Mouse (Mus musculus): Measurements from ENCODE around the gene Sema4g. TPM values are rescaled to one million over a fixed set of nuclear protein-coding genes. Genes with fewer than 3 reads are reported as not detected.

The Sema4g gene
- polyA plus RNA-seq, 1 experiment from 2014 or later: 18.0 TPM

GRCm38 (mm10) chr19:44997786-44998185 is 8.9 kb downstream of the Sema4g start:
- H3K36me3 ChIP-seq (ENCODE audit: control insufficient read depth, insufficient read depth, low read length): peaks cover 44% of the 10 kb centered on the region
- no peak overlapping the region for H3K4me2 ChIP-seq (ENCODE audit: low read length)
- no peaks in the 10 kb centered on the region for H3K9me3 ChIP-seq (ENCODE audit: control insufficient read depth, low read length)
- WGBS: 71% methylated on average over 11 of the region's 11 CpGs
- no peak overlapping the region for H3K9ac ChIP-seq (ENCODE audit: low read depth, low read length)
- H3K27ac ChIP-seq (ENCODE audit: low read depth, low read length): no peak overlapping the region
- H3K4me1 ChIP-seq (ENCODE audit: control insufficient read depth, insufficient read depth, low read depth, low read length): no peaks in the 10 kb centered on the region
- ATAC-seq: no peak
- H3K27me3 ChIP-seq (replicated peaks; ENCODE audit: control insufficient read depth, insufficient read depth, low read length): no peaks in the 10 kb centered on the region
- no peak overlapping the region for H3K4me3 ChIP-seq (ENCODE audit: low read length)

GRCm38 (mm10) chr19:44999647-45000046 is 10.7 kb downstream of the Sema4g start:
- no peaks in the 10 kb centered on the region for H3K9me3 ChIP-seq (ENCODE audit: control insufficient read depth, low read length)
- H3K36me3 ChIP-seq (ENCODE audit: control insufficient read depth, insufficient read depth, low read length): peaks cover 38% of the 10 kb centered on the region
- WGBS: 89% methylated on average over 8 of the region's 8 CpGs

GRCm38 (mm10) chr19:45002301-45002700 is 13.4 kb downstream of the Sema4g start:
- no peak overlapping the region for H3K4me3 ChIP-seq (ENCODE audit: low read length)
- no peak overlapping the region for H3K27ac ChIP-seq (ENCODE audit: low read depth, low read length)
- 63% methylated on average over 3 of the region's 3 CpGs for WGBS
- no peak overlapping the region for H3K4me2 ChIP-seq (ENCODE audit: low read length)
- no peaks in the 10 kb centered on the region for H3K27me3 ChIP-seq (replicated peaks; ENCODE audit: control insufficient read depth, insufficient read depth, low read length)
- H3K9ac ChIP-seq (ENCODE audit: low read depth, low read length): no peak overlapping the region
- ATAC-seq: no peak
- H3K4me1 ChIP-seq (ENCODE audit: control insufficient read depth, insufficient read depth, low read depth, low read length): peaks cover 18% of the 10 kb centered on the region
- H3K9me3 ChIP-seq (ENCODE audit: control insufficient read depth, low read length): no peaks in the 10 kb centered on the region
- H3K36me3 ChIP-seq (ENCODE audit: control insufficient read depth, insufficient read depth, low read length): peaks cover 32% of the 10 kb centered on the region

More at GRCm38 (mm10) chr19:44999647-45000046, 10.7 kb downstream of the Sema4g start:
- Histone ChIP-seq H3K9ac (ENCODE audit: low read depth, low read length) (no peak overlapping the region), H3K27ac (ENCODE audit: low read depth, low read length) (no peak overlapping the region), H3K4me3 (ENCODE audit: low read length) (no peak overlapping the region), H3K4me1 (ENCODE audit: control insufficient read depth, insufficient read depth, low read depth, low read length) (0 out of 2 replicates have a peak, but pooled peaks cover 4% of the 10 kb centered on the region), H3K27me3 (replicated peaks; ENCODE audit: control insufficient read depth, insufficient read depth, low read length) (no peaks in the 10 kb centered on the region), H3K4me2 (ENCODE audit: low read length) (no peak overlapping the region)
- ATAC-seq: no peak

GRCm38 (mm10) chr19:45003740-45004516 is 15.0 kb downstream of the Sema4g start:
- Histone ChIP-seq H3K4me2 (ENCODE audit: low read length) (no peak overlapping the region), H3K9me3 (ENCODE audit: control insufficient read depth, low read length) (no peaks in the 10 kb centered on the region), H3K27me3 (replicated peaks; ENCODE audit: control insufficient read depth, insufficient read depth, low read length) (no peaks in the 10 kb centered on the region), H3K36me3 (ENCODE audit: control insufficient read depth, insufficient read depth, low read length) (peaks cover 25% of the 10 kb centered on the region), H3K27ac (ENCODE audit: low read depth, low read length) (no peak overlapping the region), H3K4me3 (ENCODE audit: low read length) (no peak overlapping the region), H3K9ac (ENCODE audit: low read depth, low read length) (no peak overlapping the region), H3K4me1 (ENCODE audit: control insufficient read depth, insufficient read depth, low read depth, low read length) (peaks cover 20% of the 10 kb centered on the region)
- 88% methylated on average over 7 of the region's 7 CpGs for WGBS
- no peak for ATAC-seq

DNA sequence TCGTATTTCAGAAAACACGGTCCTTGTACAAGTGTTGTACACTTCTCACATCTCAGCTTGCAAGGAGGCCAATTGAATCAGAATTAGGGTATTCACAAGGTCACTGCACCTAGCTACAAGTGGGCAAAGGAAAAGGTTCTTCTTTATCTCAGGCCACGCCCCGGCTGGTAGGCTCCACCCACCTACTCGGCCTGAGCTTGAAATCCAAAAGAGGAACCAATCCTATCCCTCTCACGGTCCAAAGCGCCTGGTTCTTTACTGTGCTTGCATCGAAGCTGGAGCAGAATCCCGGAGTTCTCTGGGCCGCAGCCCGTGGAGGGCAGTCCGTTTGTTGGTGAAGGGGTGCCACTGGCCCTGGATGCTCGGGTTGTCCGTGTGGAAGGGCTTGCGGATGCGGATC is 16.5 kb downstream of the Sema4g start, which contains the start of gene Twnk:
TSS of gene Twnk (plus strand) at position 220 of the 400 bp plus-strand sequence.
- WGBS: 11% methylated on average over 16 of the region's 16 CpGs
- Histone ChIP-seq H3K4me2 (ENCODE audit: low read length) (peak within 1 kb of the TSS; percentile 85), H3K27me3 (replicated peaks; ENCODE audit: control insufficient read depth, insufficient read depth, low read length) (no peaks in the 10 kb centered on the region), H3K4me3 (ENCODE audit: low read length) (peak within 1 kb of the TSS; percentile 93), H3K9ac (ENCODE audit: low read depth, low read length) (peak within 1 kb of the TSS; percentile 86), H3K27ac (ENCODE audit: low read depth, low read length) (peak within 1 kb of the TSS; percentile 86), H3K9me3 (ENCODE audit: control insufficient read depth, low read length) (no peaks in the 10 kb centered on the region), H3K4me1 (ENCODE audit: control insufficient read depth, insufficient read depth, low read depth, low read length) (peaks cover 20% of the 10 kb centered on the region), H3K36me3 (ENCODE audit: control insufficient read depth, insufficient read depth, low read length) (peaks cover 18% of the 10 kb centered on the region)
- ATAC-seq: no peak

GRCm38 (mm10) chr19:45005957-45006712 is 17.2 kb downstream of the Sema4g start, which contains the start of gene Mrpl43:
Mrpl43 (minus strand) TSS chr19:45006442.
- peaks cover 20% of the 10 kb centered on the region for H3K36me3 ChIP-seq (ENCODE audit: control insufficient read depth, insufficient read depth, low read length)
- H3K27me3 ChIP-seq (replicated peaks; ENCODE audit: control insufficient read depth, insufficient read depth, low read length): no peaks in the 10 kb centered on the region
- H3K9ac ChIP-seq (ENCODE audit: low read depth, low read length): peak within 1 kb of the TSS; percentile 86
- peak within 1 kb of the TSS; percentile 85 for H3K4me2 ChIP-seq (ENCODE audit: low read length)
- ATAC-seq: peak; percentile 94
- peak within 1 kb of the TSS; percentile 86 for H3K27ac ChIP-seq (ENCODE audit: low read depth, low read length)
- under 1% methylated on average over 75 of the region's 82 CpGs for WGBS
- H3K4me1 ChIP-seq (ENCODE audit: control insufficient read depth, insufficient read depth, low read depth, low read length): peaks cover 20% of the 10 kb centered on the region
- H3K9me3 ChIP-seq (ENCODE audit: control insufficient read depth, low read length): no peaks in the 10 kb centered on the region
- peak within 1 kb of the TSS; percentile 93 for H3K4me3 ChIP-seq (ENCODE audit: low read length)

DNA sequence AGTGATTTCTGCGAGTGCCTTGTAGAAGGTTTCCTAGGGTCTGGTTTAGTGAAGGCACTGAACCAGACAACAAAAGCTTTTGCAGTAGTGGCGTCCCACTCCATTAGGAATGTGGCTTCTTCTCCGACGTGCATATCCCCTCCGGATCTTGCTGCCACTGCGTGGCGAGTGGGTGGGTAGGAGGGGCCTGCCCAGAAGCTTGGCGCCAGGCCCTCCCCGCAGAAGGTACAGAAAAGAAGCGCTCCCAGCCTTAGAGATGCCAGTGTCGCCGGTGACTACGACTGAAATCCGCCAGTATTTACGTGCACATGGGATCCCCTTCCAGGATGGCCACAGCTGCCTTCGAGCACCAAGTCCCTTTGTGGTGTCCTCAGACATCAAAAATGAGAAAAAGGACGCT is 18.1 kb downstream of the Sema4g start:
- Histone ChIP-seq H3K9ac (ENCODE audit: low read depth, low read length) (peak overlapping the region; percentile 86), H3K36me3 (ENCODE audit: control insufficient read depth, insufficient read depth, low read length) (peaks cover 23% of the 10 kb centered on the region)
- WGBS: 34% methylated on average over 17 of the region's 17 CpGs

DNA sequence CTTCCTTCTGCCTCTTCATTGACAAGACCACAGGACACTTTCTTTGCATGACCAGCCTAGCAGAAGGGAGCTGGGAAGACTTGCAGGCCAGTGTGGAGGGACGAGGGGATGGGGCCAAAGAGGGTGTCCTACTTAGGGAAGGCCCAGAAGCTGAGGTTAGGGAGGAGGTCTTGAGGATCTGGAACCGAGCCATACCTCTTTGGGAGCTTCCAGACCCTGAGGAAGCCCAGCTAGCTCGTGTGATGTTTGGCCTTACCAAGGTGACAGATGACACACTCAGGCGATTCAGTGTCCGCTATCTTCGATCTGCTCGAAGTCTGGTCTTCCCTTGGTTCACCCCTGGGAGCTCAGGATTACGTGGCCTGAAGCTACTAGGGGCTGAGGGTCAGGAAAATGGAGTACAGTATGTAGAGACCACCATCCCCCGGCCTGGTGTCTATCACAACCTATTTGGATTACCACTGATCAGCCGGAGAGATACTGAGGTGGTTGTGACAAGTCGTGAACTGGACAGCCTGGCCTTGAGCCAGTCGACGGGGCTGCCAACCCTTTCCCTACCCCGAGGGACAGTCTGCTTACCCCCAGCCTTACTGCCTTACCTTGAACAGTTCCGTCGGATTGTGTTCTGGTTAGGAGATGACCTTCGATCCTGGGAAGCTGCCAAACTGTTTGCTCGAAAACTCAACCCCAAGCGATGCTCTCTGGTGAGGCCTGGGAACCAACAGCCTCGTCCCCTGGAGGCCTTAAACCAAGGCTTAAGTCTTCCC is 18.7 kb downstream of the Sema4g start:
- Histone ChIP-seq H3K27ac (ENCODE audit: low read depth, low read length) (no peak overlapping the region; the same call in 1 of the 2 replicates), H3K4me3 (ENCODE audit: low read length) (no peak overlapping the region), H3K36me3 (ENCODE audit: control insufficient read depth, insufficient read depth, low read length) (peaks cover 20% of the 10 kb centered on the region), H3K4me1 (ENCODE audit: control insufficient read depth, insufficient read depth, low read depth, low read length) (peaks cover 20% of the 10 kb centered on the region), H3K9ac (ENCODE audit: low read depth, low read length) (peak overlapping the region; percentile 86; the same call in 1 of the 2 replicates), H3K27me3 (replicated peaks; ENCODE audit: control insufficient read depth, insufficient read depth, low read length) (no peaks in the 10 kb centered on the region), H3K9me3 (ENCODE audit: control insufficient read depth, low read length) (no peaks in the 10 kb centered on the region), H3K4me2 (ENCODE audit: low read length) (peak overlapping the region; percentile 85)
- no peak for ATAC-seq
- WGBS: 94% methylated on average over 20 of the region's 20 CpGs

More for the DNA sequence above, 18.1 kb downstream of the Sema4g start:
- no peak for ATAC-seq
- no peaks in the 10 kb centered on the region for H3K9me3 ChIP-seq (ENCODE audit: control insufficient read depth, low read length)
- peak overlapping the region; percentile 86 for H3K27ac ChIP-seq (ENCODE audit: low read depth, low read length)
- H3K27me3 ChIP-seq (replicated peaks; ENCODE audit: control insufficient read depth, insufficient read depth, low read length): no peaks in the 10 kb centered on the region
- peaks cover 20% of the 10 kb centered on the region for H3K4me1 ChIP-seq (ENCODE audit: control insufficient read depth, insufficient read depth, low read depth, low read length)
- H3K4me2 ChIP-seq (ENCODE audit: low read length): peak overlapping the region; percentile 85
- H3K4me3 ChIP-seq (ENCODE audit: low read length): peak overlapping the region; percentile 93
